8 mouse cellular contexts compared by ENCODE assay signal in the genomic region with DNA sequence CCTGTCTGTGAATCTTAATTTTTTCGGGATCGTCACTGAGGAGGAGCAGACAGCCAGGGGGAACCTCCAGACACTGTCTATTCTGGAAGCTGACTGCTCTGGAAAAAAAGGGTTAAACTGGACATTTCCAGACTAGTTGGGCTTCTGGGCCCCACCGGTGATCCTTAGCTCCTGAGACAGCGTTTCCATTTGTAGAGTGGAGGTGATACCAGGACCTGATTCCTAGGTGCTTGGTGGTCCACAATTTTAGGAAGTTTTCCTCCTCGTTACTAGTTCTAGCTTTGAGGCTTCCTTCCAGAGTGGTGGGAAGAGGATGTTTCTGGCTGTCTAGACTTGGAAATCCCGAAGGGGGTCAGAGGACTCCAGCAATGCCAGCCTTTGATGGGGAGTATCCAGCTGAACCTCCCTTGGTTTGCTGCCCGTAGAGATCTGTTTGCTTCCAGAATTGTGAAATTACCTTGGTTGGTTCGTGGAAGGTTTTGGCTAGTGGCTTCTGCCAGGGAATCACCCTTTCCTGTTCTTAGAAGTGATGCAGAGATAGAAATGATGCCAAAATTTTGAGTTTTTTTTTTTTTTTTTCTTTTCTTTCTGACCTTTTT. TPM values are rescaled to one million over a fixed set of nuclear protein-coding genes. Genes with fewer than 3 reads are reported as not detected.
DNase-seq lines count a peak whose midpoint lies in the region; ATAC-seq and TF ChIP-seq lines count a peak whose summit lies in the region.

No protein-coding gene starts in this region.

- H3K27me3 ChIP-seq in C2C12 (ENCODE audit: control insufficient read depth, insufficient read depth, insufficient read length), result no peaks in the 10 kb centered on the region
- no peaks in the 10 kb centered on the region for H3K27me3 ChIP-seq in forebrain, embryonic 13.5 days
- no peaks in the 10 kb centered on the region for H3K27me3 ChIP-seq in liver, embryonic 14.5 days (ENCODE audit: control insufficient read depth, insufficient read depth, low read length)

- H3K4me2 ChIP-seq in forebrain, embryonic 13.5 days, result peak overlapping the region; percentile 92
- peak overlapping the region; percentile 96 for H3K4me2 ChIP-seq in liver, embryonic 14.5 days (ENCODE audit: low read depth)

- H3K4me1 ChIP-seq in forebrain, embryonic 13.5 days, result peaks cover 41% of the 10 kb centered on the region
- H3K4me1 ChIP-seq in liver, embryonic 14.5 days (replicated peaks; ENCODE audit: control insufficient read depth in 2 of 2, insufficient read depth in 2 of 2, low read length in 1 of 2), result peaks cover 21 to 28% of the 10 kb centered on the region in 2 experiments

- H3K9ac ChIP-seq in forebrain, embryonic 13.5 days, result peak overlapping the region; percentile 99
- peak overlapping the region; percentile 86 for H3K9ac ChIP-seq in liver, embryonic 14.5 days (replicated peaks)

- H3ac ChIP-seq in C2C12 (ENCODE audit: control insufficient read depth, insufficient read length, low read depth), result peak overlapping the region; percentile 96

- H3K79me2 ChIP-seq in C2C12 (ENCODE audit: control insufficient read depth, insufficient read depth), result peaks cover 65% of the 10 kb centered on the region

- no peaks in the 10 kb centered on the region for H3K36me3 ChIP-seq in C2C12 (ENCODE audit: control insufficient read depth, insufficient read depth)
- 0 out of 2 replicates have a peak, but pooled peaks cover 4% of the 10 kb centered on the region for H3K36me3 ChIP-seq in forebrain, embryonic 13.5 days (ENCODE audit: poor library complexity, severe bottlenecking)
- H3K36me3 ChIP-seq in liver, embryonic 14.5 days (replicated peaks; ENCODE audit: control insufficient read depth, insufficient read depth, low read depth), result no peaks in the 10 kb centered on the region

- intact Hi-C loops in left cerebral cortex, postnatal 4 days (cut with DNase I), result no loop called here

- DNase-seq in heart, adult 11 months, result peak; percentile 82
- no peak for DNase-seq in heart, postnatal 4 days
- DNase-seq in liver, embryonic 14.5 days (ENCODE audit: low read depth in 3 of 3, low spot score in 3 of 3), result no peak
- DNase-seq in Muller cell, postnatal 12 days (ENCODE audit: inconsistent ontology term), result no peak
- DNase-seq in thymus, postnatal 4 days, result no peak
- no peak for DNase-seq in left cerebral cortex, postnatal 4 days

- no peak for TF ChIP-seq EP300 in liver, embryonic 14.5 days (IDR thresholded peaks at IDR 0.05; ENCODE audit: low read depth)

- no peak for ATAC-seq in forebrain, embryonic 13.5 days
- no peak for ATAC-seq in liver, embryonic 14.5 days (ENCODE audit: insufficient read depth)

- peaks cover 46% of the 10 kb centered on the region for H3K79me3 ChIP-seq in C2C12 (ENCODE audit: low read depth)

- TF ChIP-seq CTCF in C2C12 (IDR thresholded peaks at IDR 0.05; ENCODE audit: control insufficient read depth, insufficient read depth, insufficient read length), result no peak
- no peak for TF ChIP-seq CTCF in liver, embryonic 14.5 days (IDR thresholded peaks at IDR 0.05; ENCODE audit: low read depth)

- peak overlapping the region; percentile 91 for H3K4me3 ChIP-seq in C2C12 (ENCODE audit: insufficient read depth, poor library complexity, severe bottlenecking)
- peak overlapping the region; percentile 96 for H3K4me3 ChIP-seq in forebrain, embryonic 13.5 days
- peak overlapping the region; percentile 78 to 87 for H3K4me3 ChIP-seq in liver, embryonic 14.5 days (ENCODE audit: insufficient read depth in 1 of 2, low read depth in 2 of 2, low read length in 2 of 2)

- H3K27ac ChIP-seq in forebrain, embryonic 13.5 days, result peak overlapping the region; percentile 86; the same call in 1 of the 2 replicates
- peak overlapping the region; percentile 49 for H3K27ac ChIP-seq in liver, embryonic 14.5 days

- 12% methylated on average over 8 of the region's 8 CpGs for WGBS in forebrain, embryonic 13.5 days
- 5% methylated on average over 8 of the region's 8 CpGs for whole genome bisulfite sequencing in liver, embryonic 14.5 days (ENCODE audit: insufficient replicate concordance)

- H3K9me3 ChIP-seq in forebrain, embryonic 13.5 days (replicated peaks), result no peaks in the 10 kb centered on the region
- H3K9me3 ChIP-seq in liver, embryonic 14.5 days (ENCODE audit: control insufficient read depth, low read length), result no peaks in the 10 kb centered on the region

TF ChIP-seq in C2C12, 6 proteins besides CTCF, POLR2A, EP300 and RAD21:
- TF ChIP-seq USF1 (IDR thresholded peaks at IDR 0.05; ENCODE audit: low read depth), result no peak

RNA-seq across cellular contexts. Expression of a gene that starts 0.9 kb away (rescaled TPM):
- total RNA-seq in heart, postnatal 4 days (2021), result 10 to 100 TPM; 26.0 to 26.6 TPM
- 34.6 TPM for polyA plus RNA-seq in C2C12 (2012; fragmentation: generic; extraction: Trizol)
- polyA plus RNA-seq in forebrain, embryonic 13.5 days (2015; fragmentation: Nextera tagmentation; extraction: Ambion mirVana), result 14.9 and 16.2 TPM in 2 replicates
- 21.3 and 23.8 TPM in 2 replicates for polyA plus RNA-seq in liver, embryonic 14.5 days (2012; rRNA removed)
- polyA plus RNA-seq in liver, embryonic 14.5 days (2014; fragmentation: Nextera tagmentation; extraction: Ambion mirVana), result 10.7 and 14.5 TPM in 2 replicates
- 10 to 100 TPM; 45.5 to 48.5 TPM for total RNA-seq in left cerebral cortex, postnatal 4 days (2021)

RNA-seq across cellular contexts. Expression of a gene that starts 12.1 kb away (rescaled TPM):
- not detected for total RNA-seq in heart, postnatal 4 days (2021)
- 0.42 TPM for polyA plus RNA-seq in C2C12 (2012; fragmentation: generic; extraction: Trizol)
- not detected in 2 replicates for polyA plus RNA-seq in forebrain, embryonic 13.5 days (2015; fragmentation: Nextera tagmentation; extraction: Ambion mirVana)
- 0.27 TPM in 1 of 2 replicates, not detected in the other for polyA plus RNA-seq in liver, embryonic 14.5 days (2012; rRNA removed)
- polyA plus RNA-seq in liver, embryonic 14.5 days (2014; fragmentation: Nextera tagmentation; extraction: Ambion mirVana), result 0.29 TPM in 1 of 2 replicates, not detected in the other
- total RNA-seq in left cerebral cortex, postnatal 4 days (2021), result under 1 TPM in 1 of 2 experiments, not detected in 1; 0.66 TPM

RNA-seq across cellular contexts. Expression of a gene that starts 19.4 kb away (rescaled TPM):
- total RNA-seq in heart, postnatal 4 days (2021), result under 1 TPM; 0.14 to 0.27 TPM
- 0.61 TPM for polyA plus RNA-seq in C2C12 (2012; fragmentation: generic; extraction: Trizol)
- polyA plus RNA-seq in forebrain, embryonic 13.5 days (2015; fragmentation: Nextera tagmentation; extraction: Ambion mirVana), result 61.0 and 68.7 TPM in 2 replicates
- polyA plus RNA-seq in liver, embryonic 14.5 days (2012; rRNA removed), result 0.06 and 0.14 TPM in 2 replicates
- 0.08 TPM in 1 of 2 replicates, not detected in the other for polyA plus RNA-seq in liver, embryonic 14.5 days (2014; fragmentation: Nextera tagmentation; extraction: Ambion mirVana)
- 100 to 1,000 TPM; 164 to 176 TPM for total RNA-seq in left cerebral cortex, postnatal 4 days (2021)

RNA-seq across cellular contexts. Expression of a gene that starts 20.2 kb away (rescaled TPM):
- total RNA-seq in heart, postnatal 4 days (2021), result 10 to 100 TPM; 61.8 to 75.0 TPM
- 10.0 TPM for polyA plus RNA-seq in C2C12 (2012; fragmentation: generic; extraction: Trizol)
- polyA plus RNA-seq in forebrain, embryonic 13.5 days (2015; fragmentation: Nextera tagmentation; extraction: Ambion mirVana), result 15.0 and 16.0 TPM in 2 replicates
- 5.5 and 5.7 TPM in 2 replicates for polyA plus RNA-seq in liver, embryonic 14.5 days (2012; rRNA removed)
- polyA plus RNA-seq in liver, embryonic 14.5 days (2014; fragmentation: Nextera tagmentation; extraction: Ambion mirVana), result 8.1 and 9.9 TPM in 2 replicates
- 10 to 100 TPM; 40.2 to 43.6 TPM for total RNA-seq in left cerebral cortex, postnatal 4 days (2021)

RNA-seq across cellular contexts. Expression of a gene that starts 25.6 kb away (rescaled TPM):
- total RNA-seq in heart, postnatal 4 days (2021), result 10 to 100 TPM; 23.3 to 25.6 TPM
- polyA plus RNA-seq in C2C12 (2012; fragmentation: generic; extraction: Trizol), result 62.8 TPM
- polyA plus RNA-seq in forebrain, embryonic 13.5 days (2015; fragmentation: Nextera tagmentation; extraction: Ambion mirVana), result 40.7 and 42.5 TPM in 2 replicates
- 13.9 and 19.5 TPM in 2 replicates for polyA plus RNA-seq in liver, embryonic 14.5 days (2012; rRNA removed)
- polyA plus RNA-seq in liver, embryonic 14.5 days (2014; fragmentation: Nextera tagmentation; extraction: Ambion mirVana), result 30.2 and 32.3 TPM in 2 replicates
- 10 to 100 TPM; 21.0 to 22.7 TPM for total RNA-seq in left cerebral cortex, postnatal 4 days (2021)

Comparison
In these comparisons a context has a peak if more than half of its experiments do, and no peak if none do; other contexts are left out.
1. RNA of a gene that starts 19.4 kb away (polyA plus RNA-seq): 61.0 to 68.7 TPM in forebrain, embryonic 13.5 days; 0.61 TPM in C2C12 (single experiment) and 0.06 to 0.14 TPM in liver, embryonic 14.5 days; every median in the first group is over 10 times any median in the second.
2. Peak in every context shown above with its lines, with median percentiles within 50 percentile points of each other: H3K4me3 ChIP-seq.